Mouse (Mus musculus): ENCODE measurements around the gene Gm10521. TPM values are rescaled to one million over a fixed set of nuclear protein-coding genes. Genes with fewer than 3 reads are reported as not detected.

The Gm10521 gene
- polyA plus RNA-seq, 2 experiments, result 0.28 TPM; not detected in 1

DNA sequence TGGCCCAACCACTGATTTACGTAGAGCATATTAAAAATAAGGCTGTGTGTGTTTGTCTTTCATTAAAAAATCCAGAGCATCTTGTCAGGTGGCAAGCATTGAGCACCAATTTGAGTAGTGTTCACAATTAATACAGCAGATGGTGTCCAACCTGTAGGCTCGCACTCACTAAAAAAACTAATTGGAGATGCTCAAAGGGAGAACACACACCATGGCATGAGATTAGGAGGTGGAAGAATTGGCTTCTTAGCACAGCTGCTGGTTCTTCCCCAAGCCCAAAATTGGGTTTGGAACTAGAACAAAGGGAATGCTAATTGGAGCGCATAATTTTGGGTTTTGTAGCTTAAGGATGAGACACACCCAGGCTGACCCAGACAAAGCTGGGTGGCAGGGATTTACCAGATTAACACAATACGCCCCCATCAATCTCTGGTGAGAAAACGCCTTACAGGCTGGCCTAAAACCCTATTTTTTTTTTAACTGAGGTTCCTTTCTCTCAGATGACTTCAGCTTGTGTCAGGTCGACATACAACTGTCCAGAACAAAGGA, 51.1 kb downstream of the Gm10521 start:
- WGBS (ENCODE audit: insufficient replicate concordance), result 61% methylated on average over 6 of the region's 6 CpGs
- no peak for ATAC-seq (ENCODE audit: insufficient read depth)
- no peak for TF ChIP-seq CTCF (IDR thresholded peaks at IDR 0.05; ENCODE audit: low read depth)
- TF ChIP-seq EP300 (IDR thresholded peaks at IDR 0.05; ENCODE audit: low read depth), result no peak

More for the DNA sequence above, 51.1 kb downstream of the Gm10521 start:
- Histone ChIP-seq H3K4me3 (ENCODE audit: insufficient read depth in 1 of 2, low read depth in 2 of 2, low read length in 2 of 2) (no peak overlapping the region), H3K36me3 (replicated peaks; ENCODE audit: control insufficient read depth, insufficient read depth, low read depth) (no peaks in the 10 kb centered on the region), H3K27ac (no peak overlapping the region), H3K4me2 (ENCODE audit: low read depth) (no peak overlapping the region), H3K9me3 (ENCODE audit: control insufficient read depth, low read length) (no peaks in the 10 kb centered on the region), H3K4me1 (replicated peaks; ENCODE audit: control insufficient read depth in 2 of 2, insufficient read depth in 2 of 2, low read length in 1 of 2) (no peaks in the 10 kb centered on the region), H3K9ac (replicated peaks) (no peak overlapping the region), H3K27me3 (ENCODE audit: control insufficient read depth, insufficient read depth, low read length) (no peaks in the 10 kb centered on the region)
- no peak for DNase-seq (ENCODE audit: low read depth in 3 of 3, low spot score in 3 of 3)

Other genes with a start within 250 kb of the Gm10521 start
- 0.03 and 0.04 TPM in 2 replicates for gene Slamf7, start 242.6 kb upstream of the Gm10521 start, polyA plus RNA-seq (2012; rRNA removed)
- 0.17 and 0.25 TPM in 2 replicates for gene Slamf7, start 242.6 kb upstream of the Gm10521 start, polyA plus RNA-seq (2014; fragmentation: Nextera tagmentation; extraction: Ambion mirVana)
- gene Cd48, start 213.7 kb upstream of the Gm10521 start, polyA plus RNA-seq (2012; rRNA removed), result 5.1 and 5.6 TPM in 2 replicates
- gene Cd48, start 213.7 kb upstream of the Gm10521 start, polyA plus RNA-seq (2014; fragmentation: Nextera tagmentation; extraction: Ambion mirVana), result 8.9 and 11.2 TPM in 2 replicates
- gene Slamf1, start 128.5 kb upstream of the Gm10521 start, polyA plus RNA-seq (2012; rRNA removed), result 1.0 and 1.5 TPM in 2 replicates
- gene Slamf1, start 128.5 kb upstream of the Gm10521 start, polyA plus RNA-seq (2014; fragmentation: Nextera tagmentation; extraction: Ambion mirVana), result 2.1 and 2.8 TPM in 2 replicates
- 1.8 and 3.6 TPM in 2 replicates for gene Cd84, start 56.0 kb upstream of the Gm10521 start, polyA plus RNA-seq (2012; rRNA removed)
- gene Cd84, start 56.0 kb upstream of the Gm10521 start, polyA plus RNA-seq (2014; fragmentation: Nextera tagmentation; extraction: Ambion mirVana), result 4.7 and 6.0 TPM in 2 replicates
- 0.17 and 0.23 TPM in 2 replicates for gene Slamf6, start 21.9 kb downstream of the Gm10521 start, polyA plus RNA-seq (2012; rRNA removed)
- gene Slamf6, start 21.9 kb downstream of the Gm10521 start, polyA plus RNA-seq (2014; fragmentation: Nextera tagmentation; extraction: Ambion mirVana), result 0.72 and 0.93 TPM in 2 replicates
- 0.73 and 0.90 TPM in 2 replicates for gene Vangl2, start 132.8 kb downstream of the Gm10521 start, polyA plus RNA-seq (2012; rRNA removed)
- gene Vangl2, start 132.8 kb downstream of the Gm10521 start, polyA plus RNA-seq (2014; fragmentation: Nextera tagmentation; extraction: Ambion mirVana), result 0.56 and 0.69 TPM in 2 replicates
- not detected in 2 replicates for gene Nhlh1, start 161.9 kb downstream of the Gm10521 start, polyA plus RNA-seq (2012; rRNA removed)
- not detected in 2 replicates for gene Nhlh1, start 161.9 kb downstream of the Gm10521 start, polyA plus RNA-seq (2014; fragmentation: Nextera tagmentation; extraction: Ambion mirVana)
- gene Copa, start 186.9 kb downstream of the Gm10521 start, polyA plus RNA-seq (2012; rRNA removed), result 28.9 and 29.1 TPM in 2 replicates
- 49.6 and 54.6 TPM in 2 replicates for gene Copa, start 186.9 kb downstream of the Gm10521 start, polyA plus RNA-seq (2014; fragmentation: Nextera tagmentation; extraction: Ambion mirVana)
- gene Ncstn, start 187.1 kb downstream of the Gm10521 start, polyA plus RNA-seq (2012; rRNA removed), result 22.2 and 22.6 TPM in 2 replicates
- 24.6 and 28.4 TPM in 2 replicates for gene Ncstn, start 187.1 kb downstream of the Gm10521 start, polyA plus RNA-seq (2014; fragmentation: Nextera tagmentation; extraction: Ambion mirVana)
- 19.8 and 20.1 TPM in 2 replicates for gene Pex19, start 231.1 kb downstream of the Gm10521 start, polyA plus RNA-seq (2012; rRNA removed)
- 30.1 and 32.9 TPM in 2 replicates for gene Pex19, start 231.1 kb downstream of the Gm10521 start, polyA plus RNA-seq (2014; fragmentation: Nextera tagmentation; extraction: Ambion mirVana)